Mouse (Mus musculus) retina, embryonic 14.5 days (tissue): ENCODE results near the gene Vamp2.

Experiments used
- DNase-seq: peaks from one replicate; pipeline ENCODE4 v3.0.0-alpha.2; 2015; ENCODE audit warnings: low spot score

Gene Vamp2

DNA sequence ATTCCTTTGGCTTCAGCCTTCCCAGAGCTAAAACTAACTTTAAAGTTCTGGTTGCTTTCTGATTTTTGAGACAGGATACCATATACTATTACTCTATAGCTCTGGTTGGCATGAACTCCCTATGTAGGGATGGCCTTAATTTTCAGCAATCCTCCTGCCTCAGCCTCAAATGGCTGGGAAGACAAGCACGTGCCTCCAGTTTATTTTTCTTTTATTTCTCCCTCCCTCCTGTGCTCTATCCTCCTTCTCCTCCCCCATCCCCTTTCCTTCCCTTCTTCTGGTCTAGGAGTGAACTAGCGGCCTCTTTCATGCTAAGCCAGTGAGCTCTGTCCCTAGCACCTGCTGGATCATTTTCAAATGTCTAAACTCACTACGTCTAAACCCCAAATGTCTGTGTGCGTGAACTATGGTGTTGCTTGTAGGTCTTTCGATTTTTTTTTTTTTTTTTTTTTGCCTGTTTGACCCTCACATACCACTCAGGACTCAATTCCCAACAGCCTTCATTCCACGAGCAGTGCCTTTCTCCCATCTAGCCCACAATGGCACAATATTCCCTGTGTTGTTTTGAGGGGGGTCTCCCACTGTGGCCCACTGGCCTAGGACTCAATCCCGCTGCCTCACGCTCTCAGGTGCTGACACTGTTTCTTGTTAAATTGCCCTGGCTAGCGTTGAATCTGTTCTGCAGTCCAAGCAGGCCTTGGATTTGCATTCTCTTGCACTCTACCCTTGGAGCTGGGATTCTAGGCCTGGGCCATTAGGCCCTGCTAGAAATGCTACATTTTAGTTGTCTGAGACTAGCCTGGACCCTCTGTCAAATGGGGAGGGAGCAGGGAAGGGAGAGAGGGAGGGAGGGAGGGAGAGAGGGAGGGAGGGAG lies 23.8 kb upstream of the Vamp2 start:
- DNase-seq, result no peak

DNA sequence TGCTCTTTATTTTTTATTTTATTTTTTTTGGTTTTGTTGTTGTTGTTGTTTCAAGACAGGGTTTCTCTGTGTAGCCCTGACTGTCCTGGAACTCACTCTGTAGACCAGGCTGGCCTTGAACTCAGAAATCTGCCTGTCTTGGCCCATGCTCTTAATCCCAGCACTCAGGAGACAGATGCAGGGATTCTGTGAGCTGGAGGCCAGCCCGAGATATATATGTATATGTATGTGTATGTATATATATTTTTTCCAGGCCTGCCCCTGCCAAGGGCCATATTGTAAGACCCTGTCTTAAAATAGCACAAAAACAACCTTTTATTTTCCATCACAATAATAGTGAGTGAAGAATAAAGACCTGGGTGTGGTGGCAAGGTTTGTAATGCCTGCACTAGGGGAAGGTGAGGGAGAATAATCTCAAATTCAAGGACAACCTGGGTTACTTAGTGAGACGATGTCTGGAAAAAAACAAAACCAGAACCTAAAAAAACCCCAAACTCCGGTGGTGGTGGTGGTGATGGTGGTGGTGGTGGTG lies 22.8 kb upstream of the Vamp2 start:
- no peak for DNase-seq

GRCm38 (mm10) chr11:69066163-69066861 lies 22.0 kb upstream of the Vamp2 start:
- DNase-seq, result no peak

DNA sequence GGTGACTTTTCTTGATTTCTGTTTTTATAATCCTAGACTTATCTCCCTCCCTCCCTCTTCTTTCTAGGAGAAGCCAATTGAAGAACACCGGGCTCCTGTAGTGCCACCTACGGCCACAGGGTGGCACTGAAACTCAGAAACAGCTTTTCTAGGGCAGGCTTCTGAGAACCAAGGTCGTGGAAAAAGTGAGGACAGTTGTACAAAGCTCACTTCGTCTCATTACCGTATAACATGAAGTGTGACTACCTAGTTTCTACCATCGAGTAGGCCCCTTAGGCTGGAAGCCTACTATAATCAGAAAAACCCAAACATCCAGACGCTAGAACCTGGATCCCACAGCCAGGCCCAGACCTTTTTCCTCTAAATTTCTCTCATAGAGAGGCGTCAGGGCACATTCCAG lies 21.3 kb upstream of the Vamp2 start:
- peak; percentile 98 for DNase-seq

GRCm38 (mm10) chr11:69067601-69068000 lies 20.7 kb upstream of the Vamp2 start:
- no peak for DNase-seq

GRCm38 (mm10) chr11:69070093-69070492 lies 18.2 kb upstream of the Vamp2 start:
- no peak for DNase-seq

DNA sequence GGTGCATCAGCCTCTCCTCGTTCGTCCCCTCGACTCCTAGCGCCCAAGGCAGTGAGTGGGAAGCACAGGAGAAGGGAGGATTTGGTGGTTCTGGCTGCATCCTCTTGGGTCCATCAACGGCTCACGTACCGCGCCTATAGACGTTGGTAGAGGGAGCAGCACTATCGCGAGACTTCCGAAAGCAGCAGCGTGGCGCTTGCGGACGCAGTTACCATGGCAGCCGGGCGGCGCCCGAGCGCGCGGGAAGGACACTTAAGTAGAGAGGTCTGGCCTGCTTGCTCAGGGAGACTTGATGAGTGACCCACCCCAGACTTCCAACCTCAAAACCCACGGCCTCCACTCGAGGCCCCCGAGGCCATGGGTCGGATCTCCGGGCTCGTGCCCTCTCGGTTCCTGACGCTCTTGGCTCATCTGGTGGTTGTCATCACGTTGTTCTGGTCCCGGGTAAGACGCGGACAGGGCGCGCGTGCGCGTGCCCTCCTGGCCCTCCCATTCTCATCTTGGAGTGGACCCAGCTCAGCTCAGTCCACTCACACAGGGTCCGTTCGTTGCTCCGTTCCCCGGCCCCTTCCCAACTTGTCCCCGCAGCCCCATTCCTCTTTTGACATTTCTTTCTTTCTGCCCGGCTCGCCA lies 17.6 kb upstream of the Vamp2 start, which contains the start of gene Tmem107:
TSS of gene Tmem107 (plus strand) at position 217 of the 633 bp plus-strand sequence.
- DNase-seq, result peak; percentile 95

DNA sequence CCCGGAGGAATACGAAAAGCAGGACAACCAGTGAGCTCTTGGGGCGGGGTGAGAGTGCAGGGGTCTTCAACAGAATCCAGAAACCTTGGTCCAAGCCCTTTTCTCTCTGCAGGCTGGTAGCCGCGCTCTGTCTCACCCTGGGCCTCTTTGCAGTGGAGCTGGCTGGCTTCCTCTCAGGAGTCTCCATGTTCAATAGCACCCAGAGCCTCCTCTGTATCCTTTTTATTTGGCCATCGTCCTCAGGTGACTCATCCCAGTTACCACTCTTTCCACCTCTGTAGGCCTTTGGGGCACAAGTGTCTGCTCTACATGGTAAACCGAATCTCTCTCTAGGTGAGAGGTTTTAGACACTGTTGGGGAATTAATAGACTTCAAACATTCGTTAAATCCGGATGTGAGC lies 17.0 kb upstream of the Vamp2 start:
- no peak for DNase-seq

- no peak for DNase-seq
Measured at GRCm38 (mm10) chr11:69072234-69072633, 16.1 kb upstream of the Vamp2 start.

DNA sequence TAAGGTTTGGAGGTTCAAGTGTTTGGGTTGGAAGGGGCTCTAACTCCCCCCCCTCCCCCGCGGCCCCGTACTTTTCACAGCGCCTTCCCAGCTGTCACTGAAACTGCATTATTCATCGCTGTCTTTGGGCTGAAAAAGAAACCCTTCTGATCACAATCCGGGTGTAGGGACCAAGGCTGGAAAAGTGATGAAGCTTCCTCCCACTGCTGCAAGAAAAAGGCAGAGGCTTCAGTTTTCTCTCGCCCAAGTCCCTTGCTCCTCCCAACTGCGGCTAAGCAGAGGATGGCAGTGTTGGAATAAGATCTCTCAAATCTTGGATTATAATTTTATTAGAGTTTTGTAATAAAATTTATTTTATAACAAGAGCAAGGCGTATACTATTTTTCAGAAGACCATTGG lies 15.6 kb upstream of the Vamp2 start:
- no peak for DNase-seq

GRCm38 (mm10) chr11:69073065-69073888 lies 15.0 kb upstream of the Vamp2 start:
- peak; percentile 96 for DNase-seq

- DNase-seq, result no peak
Measured at GRCm38 (mm10) chr11:69073951-69074775, 14.1 kb upstream of the Vamp2 start.

DNA sequence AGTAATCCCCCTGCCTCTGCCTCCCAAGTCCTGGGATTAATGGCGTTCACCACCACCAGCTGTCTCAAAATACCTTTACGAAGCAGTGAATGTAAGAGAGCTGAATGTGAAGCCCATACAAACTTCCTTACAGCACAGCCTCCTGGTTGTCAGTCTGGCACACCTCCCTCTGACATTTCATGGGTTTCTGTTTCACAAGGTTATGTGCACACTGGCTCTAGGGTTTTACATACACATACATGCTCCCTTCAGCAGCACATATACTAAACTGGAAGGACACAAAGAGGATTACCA lies 13.6 kb upstream of the Vamp2 start:
- DNase-seq, result no peak

DNA sequence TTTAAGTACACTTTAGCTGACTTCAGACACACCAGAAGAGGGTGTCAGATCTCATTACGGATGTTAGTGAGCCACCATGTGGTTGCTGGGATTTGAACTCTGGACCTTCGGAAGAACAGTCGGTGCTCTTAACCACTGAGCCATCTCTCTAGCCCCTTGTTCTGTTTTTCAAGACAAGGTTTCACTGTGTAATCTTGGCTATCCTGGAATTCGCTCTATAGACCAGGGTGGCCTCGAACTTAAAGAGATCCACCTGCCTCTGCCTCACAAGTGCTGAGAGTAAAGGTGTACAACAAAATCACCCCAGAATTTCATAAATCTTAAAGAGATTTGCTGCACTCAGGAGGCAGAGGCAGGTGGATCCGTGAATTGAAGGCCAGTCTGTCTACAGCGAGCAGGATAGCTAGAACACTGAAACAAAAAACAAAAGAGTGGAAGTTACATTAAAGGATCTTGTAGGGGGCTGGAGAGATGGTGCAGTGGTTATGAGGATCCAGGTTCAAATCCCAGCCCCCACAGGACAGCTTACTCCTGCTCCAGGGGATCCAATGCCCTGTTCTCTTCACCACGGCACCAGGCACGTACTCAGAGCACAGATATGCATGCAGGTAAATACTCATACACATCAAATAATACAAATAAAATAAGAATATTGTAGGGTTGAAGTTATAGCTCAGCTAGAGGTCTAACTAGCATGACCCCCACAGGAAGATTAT lies 12.4 kb upstream of the Vamp2 start:
- no peak for DNase-seq

DNA sequence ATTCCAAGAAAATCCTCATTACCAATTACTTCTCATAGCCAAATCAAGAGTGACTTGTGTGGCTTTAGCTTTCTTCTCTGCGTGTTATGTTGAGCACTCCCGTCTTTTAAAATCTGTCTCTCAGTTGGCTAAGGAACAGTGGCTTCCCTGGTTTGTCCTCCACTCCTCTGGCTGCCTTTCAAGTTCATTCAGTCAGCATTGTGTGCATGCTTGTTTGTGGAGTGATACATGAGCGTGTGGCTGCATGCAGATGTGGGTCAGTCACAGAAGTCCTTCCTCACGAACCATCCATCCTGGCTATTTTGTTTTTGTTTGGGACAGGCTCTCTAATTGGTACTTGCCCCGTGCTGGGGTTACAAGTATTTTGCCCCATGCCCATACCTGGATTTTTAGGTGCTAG lies 11.7 kb upstream of the Vamp2 start:
- DNase-seq, result no peak

DNA sequence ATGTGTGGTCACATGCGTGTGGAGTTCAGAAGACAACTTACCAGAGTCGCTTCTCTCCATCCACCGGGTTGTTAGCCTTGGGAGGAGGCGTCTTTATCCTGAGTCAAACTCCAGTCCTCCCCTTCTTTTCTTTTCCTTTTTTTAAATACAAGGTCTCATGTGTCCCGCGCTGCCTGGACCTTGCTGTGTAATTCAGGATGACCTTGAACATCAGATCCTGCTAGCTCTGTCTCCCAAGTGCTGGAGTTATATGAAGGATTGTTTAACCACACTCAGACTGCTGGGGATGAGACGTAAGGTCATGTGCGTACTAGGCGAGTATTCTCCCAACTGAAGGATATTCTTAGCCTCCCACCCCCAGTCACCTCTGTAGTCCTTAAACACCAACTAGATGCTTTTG lies 11.0 kb upstream of the Vamp2 start:
- DNase-seq, result no peak

GRCm38 (mm10) chr11:69078041-69078440 lies 10.2 kb upstream of the Vamp2 start:
- DNase-seq, result no peak

DNA sequence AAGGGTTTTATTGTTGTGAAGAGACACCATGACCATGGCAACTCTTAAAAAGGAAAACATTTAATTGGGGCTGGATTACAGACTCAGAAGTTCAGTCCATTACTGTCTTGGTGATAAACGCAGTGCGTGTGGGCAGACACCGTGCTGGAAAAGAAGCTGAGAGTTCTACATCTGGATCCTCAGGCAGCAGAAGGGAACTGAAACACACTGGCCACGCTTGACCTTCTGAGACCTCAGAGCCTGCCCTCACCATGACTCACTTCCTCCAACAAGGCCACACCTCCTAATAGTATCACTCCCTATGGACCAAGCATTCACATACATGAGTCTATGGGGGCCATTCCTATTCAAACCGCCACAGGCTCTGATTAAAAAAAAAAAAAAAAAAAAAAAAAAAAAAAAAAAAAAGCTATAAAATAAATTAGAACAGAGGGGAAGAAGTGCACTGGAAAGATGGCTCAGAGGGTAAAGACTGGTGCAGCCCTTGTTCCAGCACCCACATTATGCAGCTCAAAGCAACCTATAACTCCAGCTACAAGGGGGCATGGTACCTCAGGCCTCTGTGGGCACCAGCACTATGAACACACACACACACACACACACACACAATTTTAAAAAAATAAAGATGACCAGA lies 9.4 kb upstream of the Vamp2 start:
- no peak for DNase-seq

- no peak for DNase-seq
Measured at GRCm38 (mm10) chr11:69080102-69080854, 8.0 kb upstream of the Vamp2 start.
